Mouse (Mus musculus) heart, embryonic 14.5 days (tissue): ENCODE data around the gene Tdrd9. TPM values are rescaled to one million over a fixed set of nuclear protein-coding genes. Genes with fewer than 3 reads are reported as not detected.
"Not testable (repeated sequence)": the region's sequence is repeated elsewhere in the genome, so short reads cannot be mapped to it uniquely, and the experiment has no call there.

Source experiments
- ATAC-seq: fragments of 200-750 bp; cut with Nextera tagmentation; 2 replicates; pipeline ENCODE4 v1.8.0; 2017; ENCODE audit warnings: low read depth, moderate TSS enrichment; ENCODE audit not compliant: insufficient number of reproducible peaks, insufficient read depth, low FRiP score
- H3K27ac ChIP-seq, 2 experiments: fragments of 200-500 bp in 1 of 2; fragments of 300-500 bp in 1 of 2; sonication (generic) in 1 of 2; replicated peaks in 1 of 2; 2 replicates each; pipeline ENCODE4 v1.5.1; 2012 to 2014; ENCODE audit warnings: low read depth in 2 of 2, low read length in 2 of 2, control low read depth in 1 of 2, mild to moderate bottlenecking in 1 of 2, mixed read lengths in 1 of 2; ENCODE audit not compliant: control insufficient read depth in 1 of 2, insufficient read depth in 1 of 2
- H3K27me3 ChIP-seq: fragments of 300-500 bp; sonication (generic); 2 replicates; pipeline ENCODE4 v1.6.1; 2014; ENCODE audit warnings: mild to moderate bottlenecking, low read length, control low read depth; ENCODE audit not compliant: control insufficient read depth, insufficient read depth
- H3K36me3 ChIP-seq: fragments of 300-500 bp; sonication (generic); 2 replicates; pipeline ENCODE4 v1.6.1; 2014; ENCODE audit warnings: mild to moderate bottlenecking, control low read depth, low read length, mixed read lengths; ENCODE audit not compliant: control insufficient read depth, insufficient read depth
- H3K4me1 ChIP-seq, 2 experiments: fragments of 200-500 bp in 1 of 2; fragments of 300-500 bp in 1 of 2; sonication (generic) in 1 of 2; 2 replicates each; pipeline ENCODE4 v1.6.1; 2012 to 2014; ENCODE audit warnings: low read length in 2 of 2, control low read depth in 1 of 2, mixed read lengths in 1 of 2; ENCODE audit not compliant: control insufficient read depth in 2 of 2, insufficient read depth in 2 of 2
- H3K4me2 ChIP-seq: fragments of 300-500 bp; sonication (generic); 2 replicates; pipeline ENCODE4 v1.6.1; 2014; ENCODE audit warnings: mild to moderate bottlenecking, low read length
- H3K4me3 ChIP-seq, 2 experiments: fragments of 200-500 bp in 1 of 2; fragments of 300-500 bp in 1 of 2; sonication (generic) in 1 of 2; 2 replicates each; pipeline ENCODE4 v1.5.1; 2012 to 2014; ENCODE audit warnings: low read length in 2 of 2, mild to moderate bottlenecking in 2 of 2, control low read depth in 1 of 2, low read depth in 1 of 2, moderate library complexity in 1 of 2; ENCODE audit not compliant: control insufficient read depth in 1 of 2, insufficient read depth in 1 of 2
- H3K9ac ChIP-seq: fragments of 300-500 bp; sonication (generic); 2 replicates; pipeline ENCODE4 v1.6.1; 2014; ENCODE audit warnings: mild to moderate bottlenecking, low read length
- H3K9me3 ChIP-seq: fragments of 300-500 bp; sonication (generic); 2 replicates; pipeline ENCODE4 v1.6.1; 2016; ENCODE audit warnings: low read length, control low read depth; ENCODE audit not compliant: control insufficient read depth
- WGBS: fragments of 180-500 bp; shearing (Covaris S2); extraction: QIAGEN DNeasy Blood & Tissue Kit; methylation state at CpG from one replicate; pipeline ENCODE4 v1.1.7; 2014; 5-methylcytosine and 5-hydroxymethylcytosine counted together
- polyA plus RNA-seq: library from polyadenylated mRNA; unstranded; fragments of >200 nt; fragmentation: Nextera tagmentation; extraction: Ambion mirVana; gene quantifications from 2 replicates; pipeline ENCODE4 v1.2.1, GENCODE M21; 2014

The Tdrd9 gene
- polyA plus RNA-seq, 1 experiment from 2014 or later: 0.16 TPM

DNA sequence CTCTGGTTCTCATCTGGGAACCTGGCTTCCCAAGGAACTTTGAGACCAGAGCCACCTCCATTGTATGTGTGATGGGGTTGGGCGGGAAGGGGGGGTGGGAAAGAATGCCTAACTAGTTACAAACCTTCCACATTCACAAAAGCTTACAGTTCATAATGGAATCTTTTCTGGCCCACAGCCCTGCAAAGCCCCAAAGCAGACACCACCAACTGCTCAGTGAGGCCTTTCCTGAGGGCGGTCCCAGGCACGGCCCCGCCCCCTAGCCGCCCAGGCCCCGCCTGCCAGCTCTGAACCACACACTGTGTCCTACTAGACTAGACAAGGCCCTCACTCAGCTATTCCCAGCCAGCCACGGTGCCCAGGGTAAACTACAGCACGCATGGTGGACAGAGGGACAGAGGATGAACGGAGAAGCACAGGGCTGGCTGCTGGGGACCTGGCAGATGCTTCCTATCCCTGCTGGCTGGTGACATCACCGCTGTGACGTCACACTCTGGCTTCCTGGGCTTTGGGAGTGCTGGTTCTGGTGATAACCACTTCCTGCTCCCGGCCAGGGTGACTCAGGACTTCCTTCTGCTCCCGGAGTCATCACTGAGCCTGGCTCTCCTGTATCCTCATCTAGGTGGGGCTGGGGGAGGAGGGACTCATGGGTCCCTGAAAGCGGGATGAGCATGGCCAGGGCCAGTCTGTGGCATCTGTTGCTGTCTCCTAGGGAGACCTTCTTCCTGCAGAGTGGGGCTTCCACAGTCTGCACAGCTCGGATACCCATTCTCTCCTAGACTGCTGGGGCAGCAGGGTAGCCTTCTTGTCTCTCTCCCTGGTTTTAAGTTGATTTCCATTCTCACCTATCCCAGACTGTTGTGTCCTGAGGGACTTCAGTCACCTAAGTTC is 25.3 kb upstream of the Tdrd9 start:
- not testable (repeated sequence) for H3K4me3 ChIP-seq, H3K36me3 ChIP-seq, H3K27me3 ChIP-seq, H3K9me3 ChIP-seq
- 52% methylated on average over 7 of the region's 15 CpGs for WGBS
- H3K9ac ChIP-seq: peak overlapping the region; percentile 46; the same call in 1 of the 2 replicates
- peak; percentile 75 for ATAC-seq
- H3K27ac ChIP-seq: peak overlapping the region; percentile 94 to 95
- H3K4me1 ChIP-seq: peaks cover 21 to 24% of the 10 kb centered on the region in 2 experiments
- H3K4me2 ChIP-seq: peak overlapping the region; percentile 38

- no peaks in the 10 kb centered on the region for H3K9me3 ChIP-seq
- no peaks in the 10 kb centered on the region for H3K36me3 ChIP-seq
- H3K27ac ChIP-seq: peak overlapping the region; percentile 32 to 80
- H3K4me3 ChIP-seq: no peak overlapping the region
- 8% methylated on average over 2 of the region's 2 CpGs for WGBS
- ATAC-seq: peak; percentile 15; the same call in 1 of the 2 replicates
- H3K27me3 ChIP-seq: no peaks in the 10 kb centered on the region
- H3K4me1 ChIP-seq: peaks cover 21 to 24% of the 10 kb centered on the region in 2 experiments
- no peak overlapping the region for H3K4me2 ChIP-seq
- no peak overlapping the region for H3K9ac ChIP-seq
These were observed 24.6 kb upstream of the Tdrd9 start for GRCm38 (mm10) chr12:111946716-111947115.

DNA sequence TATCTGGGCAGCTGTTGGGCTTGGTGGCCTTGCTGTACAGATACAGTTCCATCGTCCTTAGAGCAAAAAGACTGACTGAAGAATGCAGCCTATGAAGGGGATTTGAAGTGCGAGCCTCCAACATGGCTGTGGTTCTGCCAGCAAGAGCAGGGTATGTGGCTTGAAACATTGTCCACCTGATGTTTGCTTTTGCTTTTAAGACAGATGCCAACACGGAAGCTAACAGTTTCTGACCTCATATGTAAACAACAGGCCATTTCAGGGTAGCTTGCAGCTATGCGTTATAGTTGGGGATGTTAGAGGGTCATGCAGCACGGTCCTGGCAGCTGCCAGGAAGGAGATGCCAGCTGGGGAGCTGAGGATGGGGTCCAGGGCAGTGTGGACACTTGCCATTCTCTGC is 20.9 kb upstream of the Tdrd9 start:
- ATAC-seq: no peak

DNA sequence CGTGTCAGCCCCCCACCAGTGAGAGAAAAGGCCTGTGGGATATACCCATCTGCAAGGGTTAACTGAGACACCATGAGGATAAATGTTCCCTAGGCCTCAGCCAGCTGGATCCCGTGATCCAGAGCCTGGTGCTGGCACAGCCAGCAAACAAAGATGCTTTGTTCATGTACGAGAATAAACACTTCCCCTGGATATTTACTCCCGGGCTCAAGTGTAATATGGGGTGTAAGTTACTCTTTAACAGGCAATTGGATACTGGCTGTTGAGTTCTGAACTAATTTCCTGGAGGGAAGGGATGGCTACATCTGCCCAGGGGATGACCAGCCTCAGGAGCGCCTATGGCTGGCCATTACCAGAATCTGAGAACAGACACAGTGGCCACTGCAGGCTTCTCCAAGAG is 19.7 kb upstream of the Tdrd9 start:
- no peak overlapping the region for H3K27ac ChIP-seq
- ATAC-seq: no peak
- H3K4me3 ChIP-seq: no peak overlapping the region
- H3K9ac ChIP-seq: no peak overlapping the region
- H3K36me3 ChIP-seq: no peaks in the 10 kb centered on the region
- H3K4me2 ChIP-seq: no peak overlapping the region
- no peaks in the 10 kb centered on the region for H3K9me3 ChIP-seq
- H3K27me3 ChIP-seq: no peaks in the 10 kb centered on the region
- 68% methylated on average over 5 of the region's 5 CpGs for WGBS
- no peaks in the 10 kb centered on the region for H3K4me1 ChIP-seq

More for the DNA sequence above, 20.9 kb upstream of the Tdrd9 start:
- Histone ChIP-seq H3K9ac (no peak overlapping the region), H3K9me3 (no peaks in the 10 kb centered on the region), H3K4me1 (peaks cover 3 to 5% of the 10 kb centered on the region in 2 experiments), H3K27me3 (no peaks in the 10 kb centered on the region), H3K36me3 (no peaks in the 10 kb centered on the region), H3K4me2 (no peak overlapping the region), H3K4me3 (no peak overlapping the region), H3K27ac (no peak overlapping the region)
- WGBS: 64% methylated on average over 5 of the region's 5 CpGs

- no peak overlapping the region for H3K9ac ChIP-seq
- WGBS: 80% methylated on average over 5 of the region's 5 CpGs
- H3K4me2 ChIP-seq: no peak overlapping the region
- H3K27me3 ChIP-seq: no peaks in the 10 kb centered on the region
- no peak for ATAC-seq
- H3K4me1 ChIP-seq: no peaks in the 10 kb centered on the region; a peak in 1 of 4 replicates
- no peak overlapping the region for H3K27ac ChIP-seq
- peaks cover 20% of the 10 kb centered on the region for H3K36me3 ChIP-seq
- H3K4me3 ChIP-seq: no peak overlapping the region
- no peaks in the 10 kb centered on the region for H3K9me3 ChIP-seq
These were observed 15.2 kb upstream of the Tdrd9 start for GRCm38 (mm10) chr12:111956173-111956572.

GRCm38 (mm10) chr12:111958101-111958865 is 13.1 kb upstream of the Tdrd9 start:
- WGBS: 32% methylated on average over 9 of the region's 9 CpGs
- Histone ChIP-seq H3K27ac (no peak overlapping the region), H3K27me3 (no peaks in the 10 kb centered on the region), H3K4me2 (no peak overlapping the region), H3K9ac (no peak overlapping the region), H3K9me3 (no peaks in the 10 kb centered on the region), H3K4me3 (no peak overlapping the region), H3K36me3 (peaks cover 41% of the 10 kb centered on the region), H3K4me1 (no peaks in the 10 kb centered on the region; a peak in 1 of 4 replicates)
- peak; percentile 51; the same call in 1 of the 2 replicates for ATAC-seq

GRCm38 (mm10) chr12:111963339-111963738 is 8.0 kb upstream of the Tdrd9 start:
- no peak overlapping the region for H3K4me2 ChIP-seq
- peaks cover 53% of the 10 kb centered on the region for H3K36me3 ChIP-seq
- H3K4me1 ChIP-seq: peaks cover 3 to 11% of the 10 kb centered on the region in 2 experiments
- no peaks in the 10 kb centered on the region for H3K27me3 ChIP-seq
- no peak overlapping the region for H3K4me3 ChIP-seq
- H3K9me3 ChIP-seq: no peaks in the 10 kb centered on the region
- no peak for ATAC-seq
- 80% methylated on average over 5 of the region's 5 CpGs for WGBS
- H3K9ac ChIP-seq: no peak overlapping the region
- H3K27ac ChIP-seq: no peak overlapping the region
